Mouse (Mus musculus): Measurements from ENCODE around the gene Cdh23.
A peak's percentile ranks its signal among the peaks of the same experiment; 100 is the strongest.

Cdh23 gene

DNA sequence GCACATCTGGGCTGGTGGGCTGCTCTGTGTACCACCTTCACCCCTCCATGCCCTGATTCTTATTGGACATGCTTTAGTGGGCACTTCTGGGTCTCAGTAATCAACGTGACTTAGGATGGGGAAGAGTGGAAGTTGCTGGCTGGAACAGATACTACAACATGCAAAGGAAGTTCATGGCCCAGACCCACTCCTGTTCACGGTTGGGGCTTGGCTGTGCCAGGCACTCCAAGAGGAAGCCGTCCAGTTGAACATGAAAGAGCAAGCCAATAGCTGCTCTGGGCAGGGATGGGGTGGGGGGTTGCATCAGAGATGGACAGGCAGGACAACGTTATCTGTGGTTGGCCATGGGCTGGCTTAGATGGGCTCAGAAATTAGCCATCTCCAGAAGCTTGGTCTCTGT, 328.4 kb downstream of the Cdh23 start:
- no peak for DNase-seq (ENCODE audit: low spot score in 2 of 2)

DNA sequence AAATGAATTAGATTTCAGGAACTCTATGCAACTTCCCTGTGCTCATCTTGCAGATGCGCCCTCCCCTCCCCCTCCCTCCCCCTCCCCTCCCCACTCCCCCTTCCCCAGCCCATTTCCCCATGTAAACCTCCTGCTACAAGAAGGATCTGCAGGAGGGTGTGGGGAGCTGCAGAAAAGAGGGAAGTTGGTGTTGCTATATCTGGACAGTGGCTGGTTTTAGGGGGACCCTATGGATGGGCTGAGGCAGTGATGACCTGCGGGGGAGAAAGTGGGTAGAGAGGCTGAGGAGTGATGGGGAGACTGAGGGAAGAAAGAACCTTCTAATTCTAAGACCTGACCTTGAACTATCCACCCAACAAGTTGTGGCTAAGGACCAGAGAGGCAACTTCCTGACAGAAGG, 329.1 kb downstream of the Cdh23 start:
- no peak for DNase-seq (ENCODE audit: low spot score in 2 of 2)

- no peak for DNase-seq (ENCODE audit: low spot score in 2 of 2)
Measured at GRCm38 (mm10) chr10:60363426-60363825, 332.9 kb downstream of the Cdh23 start.

GRCm38 (mm10) chr10:60362310-60362628, 334.0 kb downstream of the Cdh23 start:
- no peak for DNase-seq (ENCODE audit: low spot score in 2 of 2)

GRCm38 (mm10) chr10:60361615-60362309, 334.5 kb downstream of the Cdh23 start:
- DNase-seq (ENCODE audit: low spot score in 2 of 2), result no peak

GRCm38 (mm10) chr10:60358776-60359175, 337.5 kb downstream of the Cdh23 start:
- DNase-seq (ENCODE audit: low spot score in 2 of 2), result no peak

DNA sequence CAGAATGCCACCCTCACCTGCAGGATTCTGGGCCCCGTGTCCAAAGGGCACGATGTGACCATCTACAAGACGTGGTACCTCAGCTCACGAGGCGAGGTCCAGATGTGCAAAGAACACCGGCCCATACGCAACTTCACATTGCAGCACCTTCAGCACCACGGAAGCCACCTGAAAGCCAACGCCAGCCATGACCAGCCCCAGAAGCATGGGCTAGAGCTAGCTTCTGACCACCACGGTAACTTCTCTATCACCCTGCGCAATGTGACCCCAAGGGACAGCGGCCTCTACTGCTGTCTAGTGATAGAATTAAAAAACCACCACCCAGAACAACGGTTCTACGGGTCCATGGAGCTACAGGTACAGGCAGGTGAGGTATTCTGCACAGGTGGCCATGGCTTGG, 338.4 kb downstream of the Cdh23 start:
- no peak for DNase-seq (ENCODE audit: low spot score in 2 of 2)

GRCm38 (mm10) chr10:60357441-60357840, 338.8 kb downstream of the Cdh23 start:
- DNase-seq (ENCODE audit: low spot score in 2 of 2), result no peak

DNA sequence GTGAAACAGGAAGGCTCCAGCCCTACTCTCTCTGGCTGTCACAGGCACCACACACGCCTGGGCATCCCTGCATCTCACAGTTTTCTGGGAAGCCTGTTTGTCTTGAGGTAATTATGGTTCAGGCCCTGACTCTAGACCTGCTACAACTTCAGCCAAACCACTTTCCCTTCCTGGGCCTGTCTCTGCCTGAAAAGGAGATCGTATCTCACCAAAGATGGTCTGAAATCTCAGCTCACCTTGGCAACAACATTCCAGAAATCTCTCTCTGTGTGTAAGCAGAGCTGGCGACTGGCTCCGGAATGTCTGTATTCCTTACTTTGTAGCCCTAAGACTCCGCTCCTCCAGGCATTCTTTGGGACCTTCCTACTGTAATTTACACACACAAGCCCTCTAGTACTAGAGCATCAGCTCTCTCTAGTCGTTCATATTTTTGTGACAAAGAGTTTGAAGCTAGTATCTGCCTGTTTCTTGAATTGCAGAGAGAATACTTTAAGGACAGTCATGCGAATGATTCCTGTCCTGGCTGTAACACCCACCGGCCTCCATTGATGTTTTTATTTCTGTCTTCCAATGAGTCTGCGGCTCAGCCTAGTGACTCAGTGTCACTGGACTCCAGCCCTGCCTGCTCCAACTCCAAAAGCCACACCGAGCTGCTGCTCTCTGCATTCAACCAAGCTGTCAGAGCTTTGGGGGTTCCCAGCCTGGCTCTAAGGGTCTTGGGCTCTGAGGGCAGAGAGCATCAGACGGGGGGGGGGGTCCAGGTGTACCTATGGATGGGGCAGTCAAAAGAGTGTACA, 341.2 kb downstream of the Cdh23 start:
- DNase-seq (ENCODE audit: low spot score in 2 of 2), result no peak

DNA sequence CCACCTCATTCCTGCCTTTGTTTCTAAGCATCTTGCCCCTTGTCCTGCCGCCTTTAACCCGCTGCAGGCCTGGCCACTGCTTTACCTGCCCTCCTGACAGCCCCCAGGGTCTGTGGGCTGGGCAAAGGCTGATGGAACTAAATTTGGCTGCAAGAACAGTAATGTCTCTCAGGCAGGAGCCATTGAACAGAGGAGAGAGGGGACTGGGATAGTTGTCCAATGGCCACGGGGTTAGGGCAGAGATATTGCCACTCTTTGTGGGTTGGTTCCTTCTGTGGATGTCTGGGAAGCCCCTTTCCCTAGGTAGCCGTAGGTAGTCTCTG, 342.3 kb downstream of the Cdh23 start:
- DNase-seq (ENCODE audit: low spot score in 2 of 2), result no peak

GRCm38 (mm10) chr10:60353241-60354002, 342.9 kb downstream of the Cdh23 start:
- DNase-seq (ENCODE audit: low spot score in 2 of 2), result no peak

- peak in 1 of 2 experiments; percentile 68 for DNase-seq (ENCODE audit: low spot score in 2 of 2)
Measured at GRCm38 (mm10) chr10:60351761-60352455, 344.4 kb downstream of the Cdh23 start.

GRCm38 (mm10) chr10:60351248-60351647, 345.0 kb downstream of the Cdh23 start:
- no peak for DNase-seq (ENCODE audit: low spot score in 2 of 2)

GRCm38 (mm10) chr10:60350805-60351167, 345.5 kb downstream of the Cdh23 start:
- DNase-seq (ENCODE audit: low spot score in 2 of 2), result peak; percentile 85 to 95

DNA sequence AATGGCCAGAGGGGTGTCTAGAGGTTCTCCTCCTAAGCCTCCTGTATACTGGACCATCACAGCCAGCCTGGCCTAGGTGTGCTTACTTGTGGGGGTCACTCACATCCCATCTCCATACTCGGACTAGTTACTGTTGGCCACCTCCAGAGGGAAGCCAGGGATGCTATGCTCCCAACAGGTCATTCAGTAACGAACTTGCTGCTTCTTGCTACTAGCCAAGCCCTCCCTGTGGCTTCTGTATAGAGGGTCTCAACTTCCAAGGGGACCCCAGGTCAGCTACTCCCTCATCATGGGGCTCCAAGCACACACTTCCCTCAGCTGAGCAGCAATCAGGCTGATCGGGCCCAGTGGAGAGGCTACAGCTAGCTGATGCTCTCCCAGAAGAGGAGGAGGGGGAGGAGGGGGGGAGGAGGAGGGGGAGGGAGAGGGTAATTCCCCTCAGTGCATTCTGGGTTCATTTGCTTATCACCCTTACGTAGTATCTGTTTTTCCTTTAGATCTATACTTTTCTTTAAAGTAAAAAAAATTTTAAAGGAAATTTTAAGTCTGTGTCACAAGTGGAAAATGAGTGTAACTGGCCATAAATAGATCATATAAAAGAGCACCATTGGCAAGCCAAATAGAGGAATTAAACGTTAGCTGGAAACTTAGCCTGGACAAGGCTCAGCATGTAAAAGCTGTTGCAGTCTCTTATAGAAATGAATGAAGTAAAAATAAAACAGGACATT, 346.0 kb downstream of the Cdh23 start:
- DNase-seq (ENCODE audit: low spot score in 2 of 2), result no peak

- no peak for DNase-seq (ENCODE audit: low spot score in 2 of 2)
Measured at GRCm38 (mm10) chr10:60349644-60350043, 346.6 kb downstream of the Cdh23 start.

GRCm38 (mm10) chr10:60349056-60349455, 347.2 kb downstream of the Cdh23 start:
- peak in 1 of 2 experiments; percentile 55 for DNase-seq (ENCODE audit: low spot score in 2 of 2)

- DNase-seq (ENCODE audit: low spot score in 2 of 2), result no peak
Measured at GRCm38 (mm10) chr10:60347768-60348610, 348.3 kb downstream of the Cdh23 start.

GRCm38 (mm10) chr10:60346701-60347405, 349.4 kb downstream of the Cdh23 start, which contains the start of gene Vsir:
Vsir (plus strand) TSS chr10:60346851.
- peak; percentile 83 to 86 for DNase-seq (ENCODE audit: low spot score in 2 of 2)

DNA sequence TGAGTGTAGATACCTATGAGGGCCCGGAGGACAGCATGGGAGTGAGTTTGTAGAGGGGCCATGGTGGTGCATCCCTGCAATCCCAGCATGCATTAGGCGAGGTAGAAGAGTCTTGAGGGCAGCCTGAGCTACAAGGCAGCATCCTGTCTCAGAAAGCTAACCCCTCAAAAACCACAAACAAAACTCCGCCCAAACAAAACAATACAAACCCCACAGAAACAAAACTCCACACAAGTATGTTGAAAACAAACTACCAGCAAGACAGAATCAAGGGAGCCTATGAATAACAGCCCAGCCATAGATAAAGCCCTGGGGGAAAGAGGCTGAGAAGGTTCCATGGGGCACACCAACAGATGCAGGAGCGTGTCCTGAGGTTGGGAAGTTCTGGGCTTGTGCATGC, 350.2 kb downstream of the Cdh23 start:
- no peak for DNase-seq (ENCODE audit: low spot score in 2 of 2)
